Mouse (Mus musculus) spleen, adult 2 months (tissue): ENCODE measurements around the gene Pycr1.

ENCODE experiments used
- CTCF ChIP-seq: fragments of 200-500 bp; IDR thresholded peaks from 2 replicates; pipeline ENCODE4 v1.5.1; 2011; ENCODE audit warnings: mild to moderate bottlenecking, inconsistent platforms; ENCODE audit not compliant: insufficient read depth, insufficient read length, insufficient replicate concordance; ENCODE audit errors: extremely low read depth
- POLR2A ChIP-seq: fragments of 200-500 bp; IDR thresholded peaks from 2 replicates; pipeline ENCODE4 v1.6.1; 2011; ENCODE audit warnings: low read depth, low read length, inconsistent platforms

DNA sequence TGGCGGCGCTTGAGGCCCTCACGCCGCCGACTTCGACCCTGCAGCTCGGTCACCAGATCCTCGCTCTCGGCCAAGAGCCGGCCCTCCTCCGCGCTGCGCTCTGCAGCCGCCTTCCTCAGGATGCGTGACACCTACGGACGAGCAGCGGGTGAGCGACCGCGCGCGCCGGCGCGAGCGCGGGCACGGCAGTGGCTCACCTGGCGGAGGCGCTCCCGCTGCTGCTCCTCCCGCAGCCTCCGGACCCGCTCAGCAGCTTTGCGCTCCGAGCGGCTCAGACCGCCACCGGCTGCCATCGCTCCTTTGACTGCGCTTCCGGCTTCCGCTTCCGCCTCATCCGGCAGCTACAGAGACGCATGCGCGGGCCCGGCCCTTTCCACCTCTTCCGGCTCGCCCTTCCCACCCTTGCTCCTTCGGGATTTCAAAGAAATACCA is 18.9 kb downstream of the Pycr1 start:
- no peak for TF ChIP-seq CTCF
- peak; percentile 92 for TF ChIP-seq POLR2A
